Mouse (Mus musculus) kidney, adult 18-20 months (tissue): ENCODE measurements around the gene Kcnk10.

Experiments used
- DNase-seq: peaks from one replicate; pipeline ENCODE4 v3.0.0; 2021

The Kcnk10 gene

GRCm38 (mm10) chr12:98571896-98572680, 6.0 kb downstream of the Kcnk10 start:
- DNase-seq = no peak

DNA sequence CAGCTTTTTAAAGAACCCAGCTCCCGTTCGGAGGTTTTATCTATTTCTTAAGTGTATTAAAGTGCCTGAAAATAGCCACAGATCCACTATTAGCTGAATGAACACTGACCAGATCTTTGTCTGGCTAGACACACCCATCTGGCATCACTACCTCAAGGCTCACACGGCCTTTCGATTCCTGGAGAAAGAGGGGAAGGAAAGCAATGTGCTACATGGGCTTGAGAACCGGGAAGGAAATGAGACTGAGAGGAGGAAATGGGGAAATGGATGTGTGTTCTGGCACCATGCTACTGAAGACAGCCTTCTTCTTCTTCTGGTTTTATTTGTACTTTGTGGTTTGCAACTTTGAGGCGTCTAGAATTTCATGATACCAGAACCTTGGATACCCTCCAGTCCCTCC, 8.7 kb downstream of the Kcnk10 start:
- no peak for DNase-seq

GRCm38 (mm10) chr12:98567877-98568276, 10.2 kb downstream of the Kcnk10 start:
- no peak for DNase-seq

DNA sequence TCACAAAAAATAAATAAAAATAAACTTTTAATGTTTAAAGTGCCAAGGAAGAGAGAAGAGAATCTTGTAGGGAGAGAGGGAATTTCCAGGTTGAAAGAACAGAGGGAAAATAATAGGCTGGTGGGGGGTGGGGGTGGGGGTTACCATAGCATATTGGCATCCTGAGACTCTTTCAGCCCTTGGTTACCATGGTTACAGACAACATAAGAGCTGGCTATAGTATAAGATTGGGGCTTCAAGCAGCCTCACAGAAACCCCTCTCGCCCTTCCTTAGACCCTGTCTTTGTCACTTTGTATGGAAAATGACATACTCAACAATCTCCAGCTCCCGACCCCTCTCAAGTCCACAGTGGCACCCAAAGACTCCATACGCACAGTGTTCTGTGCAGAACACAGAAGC, 13.7 kb downstream of the Kcnk10 start:
- DNase-seq = no peak

GRCm38 (mm10) chr12:98563261-98563660, 14.8 kb downstream of the Kcnk10 start:
- no peak for DNase-seq

- no peak for DNase-seq
Measured at GRCm38 (mm10) chr12:98562341-98562977, 15.7 kb downstream of the Kcnk10 start.

- no peak for DNase-seq
Measured at GRCm38 (mm10) chr12:98560038-98560437, 18.1 kb downstream of the Kcnk10 start.

DNA sequence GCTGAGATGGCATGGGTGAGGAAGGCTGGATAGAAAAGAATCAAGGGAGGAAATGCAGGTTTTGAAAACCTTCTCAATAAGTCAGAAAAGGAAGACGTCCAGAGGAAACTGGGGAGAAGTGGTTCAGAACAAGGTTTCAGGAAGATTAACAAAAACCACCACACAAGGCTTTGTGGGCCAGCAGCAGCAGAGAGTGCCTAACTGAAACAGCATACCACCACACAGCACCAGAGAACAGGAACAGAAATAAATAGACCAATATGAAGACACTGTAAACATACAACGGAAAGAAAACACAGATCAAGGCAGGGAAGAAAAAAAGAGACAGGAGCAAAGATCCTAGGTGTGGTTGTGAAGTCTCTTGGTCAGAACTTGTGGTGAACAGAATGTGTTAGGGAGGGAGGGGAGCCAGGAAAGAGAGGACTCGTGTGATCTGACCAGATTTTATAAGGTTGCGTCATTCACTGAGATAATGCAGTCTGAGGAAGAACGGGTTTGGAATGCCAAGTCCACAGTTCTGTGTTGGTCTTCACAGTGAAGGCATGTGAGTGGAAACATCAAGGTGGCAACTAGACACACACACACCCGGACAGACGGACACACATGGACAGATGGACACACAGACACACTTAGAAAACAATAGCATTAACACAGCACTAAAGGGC, 21.0 kb downstream of the Kcnk10 start:
- DNase-seq = no peak

GRCm38 (mm10) chr12:98549981-98550380, 28.1 kb downstream of the Kcnk10 start:
- no peak for DNase-seq

DNA sequence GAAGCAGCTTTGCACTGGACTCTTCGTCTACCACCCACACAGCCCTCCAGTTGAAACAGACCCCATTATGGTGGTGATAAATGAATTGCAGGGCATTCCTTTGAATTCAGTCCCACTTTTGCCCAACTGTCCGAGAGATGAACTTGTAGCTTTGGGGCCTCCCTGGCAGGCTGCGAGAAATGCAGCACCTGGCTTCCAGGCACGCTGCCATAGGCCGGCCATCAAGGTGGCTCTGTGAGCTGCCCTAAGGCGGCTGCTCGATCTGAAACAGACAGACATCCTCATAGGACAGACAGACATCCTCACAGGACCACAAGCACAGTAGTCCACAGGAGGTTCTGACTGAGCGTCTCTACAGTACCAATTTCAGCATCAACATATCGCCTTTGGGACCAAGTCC, 30.0 kb downstream of the Kcnk10 start:
- no peak for DNase-seq

- DNase-seq = no peak
Measured at GRCm38 (mm10) chr12:98545875-98546274, 32.2 kb downstream of the Kcnk10 start.

- no peak for DNase-seq
Measured at GRCm38 (mm10) chr12:98545251-98545560, 32.9 kb downstream of the Kcnk10 start.

- no peak for DNase-seq
Measured at GRCm38 (mm10) chr12:98544545-98545250, 33.4 kb downstream of the Kcnk10 start.

- no peak for DNase-seq
Measured at GRCm38 (mm10) chr12:98536760-98537159, 41.4 kb downstream of the Kcnk10 start.

- no peak for DNase-seq
Measured at GRCm38 (mm10) chr12:98536036-98536435, 42.1 kb downstream of the Kcnk10 start.

GRCm38 (mm10) chr12:98535494-98535901, 42.6 kb downstream of the Kcnk10 start:
- no peak for DNase-seq

DNA sequence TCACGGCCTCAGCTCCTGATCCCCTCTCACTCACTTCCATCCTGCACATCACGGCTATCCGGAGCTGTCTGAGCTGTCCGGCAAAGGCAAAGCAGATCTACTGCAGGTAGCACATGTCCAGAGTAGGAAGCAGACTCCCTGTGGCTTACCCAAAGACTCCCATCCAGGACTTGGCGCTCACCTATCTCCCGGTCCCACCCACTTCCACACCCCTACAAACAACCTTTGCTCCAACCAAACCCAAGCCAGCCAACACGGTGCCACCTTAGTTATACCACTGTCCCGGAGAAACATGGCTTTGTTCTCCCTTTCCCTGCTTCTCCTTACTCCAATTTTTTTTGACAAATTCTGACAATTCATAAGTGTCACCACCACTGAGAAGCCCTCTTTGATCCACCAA, 49.5 kb downstream of the Kcnk10 start:
- no peak for DNase-seq

- no peak for DNase-seq
Measured at GRCm38 (mm10) chr12:98525361-98525760, 52.7 kb downstream of the Kcnk10 start.

DNA sequence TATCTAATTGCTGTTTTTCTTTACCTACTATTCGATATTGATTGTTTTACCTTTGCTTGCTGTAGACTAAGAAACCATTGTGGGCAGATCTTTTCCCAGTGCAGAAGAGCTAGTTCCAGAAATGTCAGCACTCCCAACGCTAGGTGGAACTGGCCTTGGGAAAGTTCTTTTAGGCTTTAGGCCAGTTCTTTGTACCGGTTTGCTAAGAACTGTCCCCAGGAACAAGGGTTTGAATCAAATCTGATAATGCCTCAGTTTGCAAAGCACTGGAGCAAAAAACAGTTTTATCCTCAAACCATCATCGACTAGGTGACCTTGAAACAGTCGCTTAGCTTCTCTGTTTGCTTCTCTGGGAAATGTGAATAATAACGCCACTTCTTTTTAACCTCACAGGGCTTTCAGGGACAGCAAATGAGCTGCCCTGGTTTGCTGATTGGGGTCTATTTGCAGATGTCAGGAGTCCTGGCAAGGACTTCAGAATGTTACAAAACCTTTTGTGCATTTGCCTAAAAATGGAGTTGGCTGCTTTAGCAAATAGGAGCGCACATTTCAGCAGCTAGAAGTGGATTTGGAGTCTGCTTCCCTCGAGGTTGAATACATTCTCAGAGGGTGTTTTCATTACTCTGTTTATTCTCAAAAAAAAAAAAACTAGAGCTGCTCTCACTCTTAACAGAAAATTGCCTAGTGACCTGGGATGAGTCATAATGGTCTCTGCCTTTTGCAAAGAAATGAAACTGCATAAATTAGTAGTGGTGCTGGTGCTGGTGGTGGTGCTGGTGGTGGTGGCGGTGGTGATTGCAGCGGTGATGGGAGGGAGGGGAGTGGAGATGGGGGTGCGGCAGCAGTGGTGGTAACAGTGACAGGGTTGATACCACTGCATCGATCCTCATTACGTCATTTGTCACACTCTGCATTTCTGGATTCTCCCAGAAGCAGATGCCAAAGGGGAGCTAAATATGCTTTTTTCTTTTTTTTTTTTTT, 53.5 kb downstream of the Kcnk10 start:
- DNase-seq = no peak

DNA sequence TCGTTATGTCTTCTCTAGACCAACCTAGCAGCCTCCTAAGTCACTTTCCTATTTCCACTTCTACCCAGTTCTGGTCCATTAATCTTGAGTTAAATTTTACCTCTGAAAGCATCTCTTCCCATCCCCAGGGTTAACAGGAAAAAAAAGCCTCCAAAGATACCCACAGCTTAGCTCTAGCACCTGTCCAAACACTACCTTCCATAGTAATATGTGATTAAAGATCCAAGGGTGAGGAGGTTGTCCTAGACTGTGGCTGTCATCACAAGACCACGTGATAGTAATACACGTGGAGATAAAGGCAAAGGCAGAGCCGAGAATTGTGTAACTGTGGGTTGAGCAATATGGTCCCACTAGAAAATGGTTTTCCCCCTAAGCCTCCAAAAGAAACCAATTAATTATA, 56.8 kb downstream of the Kcnk10 start:
- DNase-seq = no peak

- no peak for DNase-seq
Measured at GRCm38 (mm10) chr12:98520568-98520931, 57.6 kb downstream of the Kcnk10 start.

DNA sequence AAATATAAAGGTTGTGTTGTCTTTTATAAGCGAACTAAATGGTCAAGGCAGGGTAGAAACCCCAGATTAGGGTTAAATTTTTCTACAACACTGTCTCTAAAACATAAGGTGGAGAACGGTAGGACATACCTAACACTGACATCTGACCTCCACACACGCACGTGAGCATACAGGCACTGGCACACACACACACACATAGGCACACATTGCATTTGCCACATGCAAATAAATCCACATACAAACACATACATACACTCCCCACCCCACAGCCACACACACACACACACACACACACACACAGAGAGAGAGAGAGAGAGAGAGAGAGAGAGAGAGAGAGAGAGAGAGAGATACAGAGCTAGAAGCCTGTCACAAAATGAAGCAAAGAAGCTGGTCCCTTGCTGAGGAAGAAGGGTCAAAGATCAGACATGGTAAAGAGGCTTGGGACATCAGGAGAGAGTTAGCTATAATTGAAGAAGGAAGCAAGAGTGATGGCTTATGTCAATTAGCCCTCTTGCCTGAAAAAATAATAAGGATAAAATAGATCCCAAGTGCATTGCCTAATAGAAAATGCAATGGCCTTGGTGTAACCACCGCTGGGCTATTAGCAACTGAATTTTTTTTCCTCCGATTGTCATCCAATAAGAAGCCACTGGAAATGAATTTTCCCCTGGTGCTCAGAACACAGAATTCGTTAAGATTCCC, 58.1 kb downstream of the Kcnk10 start:
- no peak for DNase-seq
